ENCODE assay signal across 9 mouse cellular contexts in the genomic region with DNA sequence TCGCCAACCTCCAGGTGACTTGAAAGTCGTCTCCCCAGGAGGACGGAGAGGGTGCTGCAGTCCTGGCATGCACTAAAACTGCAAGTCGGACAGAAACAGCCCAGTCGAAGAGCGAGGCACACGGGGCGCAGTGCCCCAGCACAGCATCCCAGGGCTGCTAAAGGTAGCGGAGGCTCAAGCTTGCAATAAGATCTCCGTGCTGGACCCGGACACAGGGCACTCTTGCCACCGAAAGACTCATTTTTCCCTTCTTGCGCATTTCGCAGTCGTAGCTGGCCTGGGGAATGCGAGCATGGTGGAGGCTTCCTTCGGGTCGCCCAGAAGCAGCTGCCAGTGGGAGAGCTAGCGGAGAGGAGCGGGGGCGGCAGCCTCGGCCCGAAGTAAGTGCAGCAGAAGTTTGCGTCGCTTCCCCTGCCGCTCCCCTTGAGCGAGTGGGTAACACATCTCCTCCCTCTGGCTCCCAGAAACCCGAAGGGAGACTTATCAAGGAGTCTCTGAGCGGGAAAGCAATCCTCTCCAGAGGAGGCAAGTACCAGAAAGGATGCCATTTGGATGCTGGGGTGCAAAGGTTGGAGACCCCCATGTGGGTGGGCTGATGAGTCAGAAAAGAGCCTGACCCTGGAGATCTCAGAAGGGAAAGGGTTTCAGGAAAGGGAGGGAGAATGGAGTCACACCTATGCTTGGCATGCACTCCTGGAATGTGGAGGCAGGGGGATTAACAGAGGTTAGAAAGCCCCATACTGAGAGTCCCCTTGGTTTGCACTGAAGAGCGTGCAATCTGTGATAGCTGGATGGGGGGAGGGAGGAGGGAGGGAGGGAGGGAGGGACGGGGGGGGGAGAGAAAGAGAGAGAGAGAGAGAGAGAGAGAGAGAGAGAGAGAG. TPM values are rescaled to one million over a fixed set of nuclear protein-coding genes. Genes with fewer than 3 reads are reported as not detected.
DNase-seq lines count a peak whose midpoint lies in the region; ATAC-seq lines count a peak whose summit lies in the region.
"Had no signal": no experiment of that assay in that cellular context is flagged by ENCODE, and none has a peak within 500 bp of the region (broad histone marks: within the 10 kb centered on the region; RNA-seq: fewer than 3 reads in every experiment).

No protein-coding gene starts in this region.

- intact Hi-C loops in heart, postnatal 36 days (cut with DNase I), result no loop called here

- no peak overlapping the region for H3K27ac ChIP-seq in heart, embryonic 16.5 days (ENCODE audit: low read length)
- no peak overlapping the region for H3K27ac ChIP-seq in limb, embryonic 11.5 days (replicated peaks; ENCODE audit: low read depth, low read length)

- no peak for DNase-seq in heart, postnatal 36 days
- DNase-seq in ZHBTc4 (ENCODE audit: low read depth, low spot score), result peak; percentile 64
- DNase-seq in frontal cortex, postnatal 36 days (ENCODE audit: low spot score in 2 of 2), result peak; percentile 62 to 64
- no peak for DNase-seq in limb, embryonic 11.5 days (ENCODE audit: low spot score)
- peak; percentile 47 to 62 for DNase-seq in right cerebral cortex, postnatal 36 days (ENCODE audit: low spot score in 2 of 2)
- DNase-seq in spleen, postnatal 36 days (ENCODE audit: low spot score in 2 of 2), result no peak
- no peak for DNase-seq in lung, postnatal 4 days

- peaks cover 30% of the 10 kb centered on the region for H3K27me3 ChIP-seq in heart, embryonic 16.5 days (ENCODE audit: control insufficient read depth, insufficient read depth, low read length)
- H3K27me3 ChIP-seq in limb, embryonic 11.5 days (ENCODE audit: control insufficient read depth, insufficient read depth, low read length), result peaks cover 27% of the 10 kb centered on the region

- H3K9me3 ChIP-seq in heart, embryonic 16.5 days (replicated peaks; ENCODE audit: control insufficient read depth, low read length), result no peaks in the 10 kb centered on the region
- no peaks in the 10 kb centered on the region for H3K9me3 ChIP-seq in limb, embryonic 11.5 days (ENCODE audit: control insufficient read depth, low read length)
- H3K9me3 ChIP-seq: G1E had no signal

- H3K4me1 ChIP-seq in heart, embryonic 16.5 days (ENCODE audit: control insufficient read depth, insufficient read depth, low read length), result peaks cover 9% of the 10 kb centered on the region
- no peaks in the 10 kb centered on the region for H3K4me1 ChIP-seq in limb, embryonic 11.5 days (ENCODE audit: control insufficient read depth, insufficient read depth, low read length)

- no peak overlapping the region for H3K9ac ChIP-seq in heart, embryonic 16.5 days (ENCODE audit: low read length)
- no peak overlapping the region for H3K9ac ChIP-seq in limb, embryonic 11.5 days (ENCODE audit: low read length)

- WGBS in heart, embryonic 16.5 days, result under 1% methylated on average over 31 of the region's 31 CpGs
- WGBS in limb, embryonic 11.5 days, result under 1% methylated on average over 29 of the region's 31 CpGs

- H3K4me3 ChIP-seq in heart, embryonic 16.5 days (ENCODE audit: low read length), result peak overlapping the region; percentile 50
- H3K4me3 ChIP-seq in limb, embryonic 11.5 days (ENCODE audit: low read depth, low read length), result peak overlapping the region; percentile 41

- no peak for ATAC-seq in heart, embryonic 16.5 days (replicated peaks; ENCODE audit: extremely low read depth, insufficient read depth, low FRiP score)
- ATAC-seq in limb, embryonic 11.5 days (ENCODE audit: insufficient number of reproducible peaks, low FRiP score, low TSS enrichment, low read depth), result peak; percentile 78; the same call in 1 of the 2 replicates

- H3K36me3 ChIP-seq in heart, embryonic 16.5 days (ENCODE audit: control insufficient read depth, insufficient read depth), result no peaks in the 10 kb centered on the region
- H3K36me3 ChIP-seq in limb, embryonic 11.5 days (ENCODE audit: control insufficient read depth, insufficient read depth, low read length), result no peaks in the 10 kb centered on the region
- H3K36me3 ChIP-seq: G1E had no signal

- H3K4me2 ChIP-seq in heart, embryonic 16.5 days (ENCODE audit: low read depth, low read length), result peak overlapping the region; percentile 79
- peak overlapping the region; percentile 85 for H3K4me2 ChIP-seq in limb, embryonic 11.5 days (ENCODE audit: low read depth, severe bottlenecking)

RNA-seq across cellular contexts. Expression of a gene that starts 0.6 kb away (rescaled TPM):
- polyA plus RNA-seq in heart, embryonic 16.5 days (2015; fragmentation: Nextera tagmentation; extraction: Ambion mirVana), result 10.8 and 11.9 TPM in 2 replicates
- 10 to 100 TPM; 33.2 to 39.2 TPM for total RNA-seq in heart, postnatal 36 days (2021)
- 13.5 and 14.2 TPM in 2 replicates for polyA plus RNA-seq in limb, embryonic 11.5 days (2014; fragmentation: Nextera tagmentation; extraction: Ambion mirVana)
- polyA plus RNA-seq: G1E had no signal

Comparison
In these comparisons a context has a peak if more than half of its experiments do, and no peak if none do; other contexts are left out.
1. DNase-seq: peak in ZHBTc4 (single experiment), frontal cortex, postnatal 36 days (2 of 2) and right cerebral cortex, postnatal 36 days (2 of 2); none in heart, postnatal 36 days (0 of 2), limb, embryonic 11.5 days (single experiment), spleen, postnatal 36 days (0 of 2) and lung, postnatal 4 days (0 of 2).